Mouse (Mus musculus) myocyte (in vitro differentiated cells): ENCODE data around the gene Zfp821. TPM values are rescaled to one million over a fixed set of nuclear protein-coding genes. Genes with fewer than 3 reads are reported as not detected.

Source experiments
- H3K27me3 ChIP-seq: one replicate; pipeline ENCODE4 v1.6.1; 2011; ENCODE audit not compliant: control insufficient read depth, insufficient read depth, insufficient read length
- H3K36me3 ChIP-seq: one replicate; pipeline ENCODE4 v1.6.1; 2011; ENCODE audit not compliant: control insufficient read depth, insufficient read depth
- H3K4me2 ChIP-seq: one replicate; pipeline ENCODE4 v1.6.1; 2011; ENCODE audit warnings: low read depth, control low read depth
- H3K4me3 ChIP-seq: one replicate; pipeline ENCODE4 v1.5.1; 2011; ENCODE audit warnings: mild to moderate bottlenecking, control low read depth, moderate library complexity
- H3K79me2 ChIP-seq: one replicate; pipeline ENCODE4 v1.6.1; 2011; ENCODE audit not compliant: control insufficient read depth, insufficient read depth
- H3ac ChIP-seq: one replicate; pipeline ENCODE4 v1.6.1; 2011; ENCODE audit not compliant: control insufficient read depth, insufficient read length
- CEBPB ChIP-seq: IDR thresholded peaks from 2 replicates; pipeline ENCODE4 v1.6.1; 2011; ENCODE audit warnings: mild to moderate bottlenecking, moderate library complexity; ENCODE audit not compliant: poor library complexity, insufficient read depth, severe bottlenecking
- E2F4 ChIP-seq: IDR thresholded peaks from one replicate; pipeline ENCODE4 v1.6.1; 2011; ENCODE audit warnings: mild to moderate bottlenecking, control low read depth, moderate library complexity; ENCODE audit not compliant: insufficient read depth
- MAX ChIP-seq: IDR thresholded peaks from one replicate; pipeline ENCODE4 v1.6.1; 2011; ENCODE audit warnings: low read depth, mild to moderate bottlenecking, control low read depth
- MYOD1 ChIP-seq, 3 experiments: IDR thresholded peaks; one replicate each; pipeline ENCODE4 v1.6.1; 2011; ENCODE audit warnings: control low read depth in 2 of 3, low read depth in 2 of 3, mild to moderate bottlenecking in 2 of 3, moderate library complexity in 1 of 3; ENCODE audit not compliant: insufficient read length in 2 of 3, control insufficient read depth in 1 of 3
- MYOG ChIP-seq, 3 experiments: IDR thresholded peaks; one replicate each; pipeline ENCODE4 v1.6.1; 2011; ENCODE audit warnings: control low read depth in 2 of 3, low read depth in 2 of 3, mild to moderate bottlenecking in 2 of 3; ENCODE audit not compliant: insufficient read length in 2 of 3, control insufficient read depth in 1 of 3, insufficient read depth in 1 of 3
- POLR2A ChIP-seq: IDR thresholded peaks from one replicate; pipeline ENCODE4 v1.6.1; 2011; ENCODE audit warnings: low read depth, mild to moderate bottlenecking, control low read depth, moderate library complexity; ENCODE audit not compliant: insufficient read length
- POLR2AphosphoS2 ChIP-seq: IDR thresholded peaks from one replicate; pipeline ENCODE4 v1.6.1; 2011; ENCODE audit warnings: low read depth, control low read depth; ENCODE audit not compliant: insufficient read length
- REST ChIP-seq: IDR thresholded peaks from one replicate; pipeline ENCODE4 v1.6.1; 2011; ENCODE audit warnings: mild to moderate bottlenecking, control low read depth, moderate library complexity; ENCODE audit not compliant: insufficient read depth, insufficient read length
- SRF ChIP-seq: IDR thresholded peaks from one replicate; pipeline ENCODE4 v1.6.1; 2011; ENCODE audit warnings: low read depth; ENCODE audit not compliant: control insufficient read depth, insufficient read length
- TCF12 ChIP-seq: IDR thresholded peaks from one replicate; pipeline ENCODE4 v1.6.1; 2011; ENCODE audit warnings: mild to moderate bottlenecking, control low read depth; ENCODE audit not compliant: poor library complexity, insufficient read depth, severe bottlenecking
- TCF3 ChIP-seq: IDR thresholded peaks from one replicate; pipeline ENCODE4 v1.6.1; 2011; ENCODE audit warnings: low read depth, control low read depth; ENCODE audit not compliant: insufficient read length
- USF1 ChIP-seq: IDR thresholded peaks from one replicate; pipeline ENCODE4 v1.6.1; 2011; ENCODE audit warnings: low read depth, mild to moderate bottlenecking, control low read depth, moderate library complexity
- polyA plus RNA-seq: library from polyadenylated mRNA; unstranded; fragments of >200 nt; fragmentation: generic; extraction: Trizol; gene quantifications from one replicate; pipeline ENCODE4 v1.2.1, GENCODE M21; 2012; ENCODE audit warnings: missing spikeins

Gene Zfp821
- polyA plus RNA-seq, 1 experiment = 10.7 TPM

DNA sequence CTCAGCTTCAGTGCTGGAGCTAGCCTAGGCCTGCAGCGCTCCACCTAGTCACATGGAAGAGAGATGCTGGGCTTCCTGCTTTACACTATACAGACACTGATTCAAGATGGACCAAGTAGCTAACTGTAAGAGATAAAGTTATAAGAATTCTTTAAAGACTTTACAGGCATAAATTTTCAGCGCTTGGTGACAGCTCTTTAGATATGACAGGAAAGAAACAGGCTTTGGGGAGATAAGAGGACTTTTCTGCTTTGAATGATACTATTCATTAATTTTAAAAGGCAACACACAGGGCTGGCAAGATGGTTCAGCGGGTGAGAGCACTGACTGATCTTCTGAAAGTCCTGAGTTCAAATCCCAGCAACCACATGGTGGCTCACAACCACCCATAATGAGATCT lies 6.9 kb upstream of the Zfp821 start:
- Histone ChIP-seq H3K4me2 (no peak overlapping the region), H3K4me3 (no peak overlapping the region), H3K79me2 (no peaks in the 10 kb centered on the region), H3K36me3 (no peaks in the 10 kb centered on the region), H3ac (no peak overlapping the region), H3K27me3 (no peaks in the 10 kb centered on the region)
- TF ChIP-seq TCF3 (no peak), E2F4 (no peak), CEBPB (no peak), MYOD1 (IDR thresholded peaks at IDR 0.05; ENCODE audit: control insufficient read depth in 1 of 3, insufficient read length in 2 of 3, low read depth in 2 of 3) (no peak), SRF (no peak), USF1 (no peak), TCF12 (no peak), POLR2AphosphoS2 (no peak), REST (no peak), MYOG (IDR thresholded peaks at IDR 0.05; ENCODE audit: control insufficient read depth in 1 of 3, insufficient read depth in 1 of 3, insufficient read length in 2 of 3, low read depth in 2 of 3) (no peak), MAX (no peak), POLR2A (no peak)

DNA sequence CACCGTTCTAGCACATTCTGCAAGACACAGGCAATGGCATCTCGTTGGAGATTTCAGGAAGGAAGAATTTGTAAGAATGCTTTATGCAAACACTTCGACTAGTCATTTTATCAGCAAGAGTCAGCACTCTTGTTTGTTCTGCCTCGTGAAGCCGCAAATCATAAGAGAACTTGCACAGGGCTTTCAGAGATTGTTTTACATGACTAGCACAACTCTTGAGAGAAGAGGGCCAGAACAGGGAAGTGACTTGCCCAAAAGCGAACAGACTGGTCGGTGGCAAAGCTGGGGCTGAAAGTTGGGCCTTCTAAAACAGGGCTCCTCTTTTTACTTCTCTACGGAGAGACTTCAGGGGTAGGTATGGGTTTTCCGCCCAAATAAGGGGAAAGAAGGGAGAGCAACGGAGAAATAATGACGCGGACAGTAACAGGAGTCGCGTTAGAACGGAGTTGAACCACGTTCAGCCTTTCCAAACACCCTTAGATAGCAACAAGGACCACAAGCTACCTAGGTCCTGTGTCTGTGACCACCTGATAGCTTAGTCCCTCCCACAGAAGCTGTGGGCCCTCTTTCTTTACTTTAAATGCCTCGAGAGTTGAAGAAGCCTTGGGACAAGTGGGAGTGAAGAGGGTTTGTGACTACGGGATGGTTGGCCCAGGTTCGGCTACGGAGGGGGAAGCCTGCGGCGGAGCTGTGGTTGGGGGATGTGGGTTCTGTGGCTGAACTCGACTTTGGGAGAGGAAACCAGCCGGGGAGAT lies 604 bp upstream of the Zfp821 start:
- TF ChIP-seq SRF (no peak), MAX (no peak), TCF3 (no peak), TCF12 (no peak), POLR2AphosphoS2 (no peak), REST (no peak), E2F4 (no peak), USF1 (no peak), MYOD1 (IDR thresholded peaks at IDR 0.05; ENCODE audit: control insufficient read depth in 1 of 3, insufficient read length in 2 of 3, low read depth in 2 of 3) (no peak), MYOG (IDR thresholded peaks at IDR 0.05; ENCODE audit: control insufficient read depth in 1 of 3, insufficient read depth in 1 of 3, insufficient read length in 2 of 3, low read depth in 2 of 3) (no peak), POLR2A (no peak), CEBPB (no peak)
- Histone ChIP-seq H3K4me2 (peak overlapping the region; percentile 97), H3K4me3 (peak overlapping the region; percentile 39), H3K36me3 (peaks cover 13% of the 10 kb centered on the region), H3K79me2 (no peaks in the 10 kb centered on the region), H3K27me3 (no peaks in the 10 kb centered on the region), H3ac (peak overlapping the region; percentile 49)

DNA sequence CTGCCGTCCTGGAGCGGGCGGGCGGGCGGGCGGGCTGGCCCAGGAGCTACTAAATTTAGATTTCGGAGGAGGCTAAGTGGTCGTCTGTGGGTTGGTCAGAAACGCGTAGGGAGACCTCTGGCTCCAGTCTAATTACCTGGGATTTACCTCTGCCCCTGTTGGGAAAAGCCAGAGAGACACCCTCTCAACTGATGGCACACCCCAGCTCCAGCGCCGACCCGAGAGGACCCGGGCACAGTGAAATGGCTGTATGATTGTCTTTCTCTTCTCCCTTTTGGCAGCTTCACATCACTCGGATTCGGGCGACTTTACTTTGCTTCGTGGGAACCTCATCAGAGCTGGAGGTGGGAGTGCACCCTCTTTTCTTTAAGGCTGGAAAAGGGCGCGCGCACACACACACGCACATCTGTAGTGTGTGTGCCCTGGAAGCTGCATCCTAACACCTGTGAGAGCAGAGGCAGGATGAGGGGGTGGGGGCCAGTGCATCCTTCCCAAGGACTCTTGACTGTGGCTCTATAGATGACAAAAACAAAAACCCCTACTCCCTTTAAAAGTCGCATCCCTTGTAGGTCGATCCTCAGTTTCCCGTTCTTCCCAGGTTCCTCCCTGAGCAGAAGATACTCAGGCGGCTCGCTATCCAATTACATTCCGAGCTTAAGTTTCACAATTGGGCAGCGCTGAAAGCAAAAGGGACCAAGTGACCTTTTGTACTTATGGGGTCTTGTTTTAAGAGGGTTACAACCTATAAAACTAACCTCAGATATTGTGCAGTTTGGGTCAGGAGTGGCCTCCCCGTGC lies 929 bp downstream of the Zfp821 start:
- Histone ChIP-seq H3K4me3 (peak overlapping the region; percentile 39), H3K4me2 (peak overlapping the region; percentile 78), H3K79me2 (no peaks in the 10 kb centered on the region), H3K27me3 (no peaks in the 10 kb centered on the region), H3ac (peak overlapping the region; percentile 49), H3K36me3 (peaks cover 23% of the 10 kb centered on the region)
- TF ChIP-seq MAX (no peak), REST (no peak), POLR2A (no peak), POLR2AphosphoS2 (no peak), MYOD1 (IDR thresholded peaks at IDR 0.05; ENCODE audit: control insufficient read depth in 1 of 3, insufficient read length in 2 of 3, low read depth in 2 of 3) (no peak), USF1 (no peak), E2F4 (no peak), MYOG (IDR thresholded peaks at IDR 0.05; ENCODE audit: control insufficient read depth in 1 of 3, insufficient read depth in 1 of 3, insufficient read length in 2 of 3, low read depth in 2 of 3) (no peak)

DNA sequence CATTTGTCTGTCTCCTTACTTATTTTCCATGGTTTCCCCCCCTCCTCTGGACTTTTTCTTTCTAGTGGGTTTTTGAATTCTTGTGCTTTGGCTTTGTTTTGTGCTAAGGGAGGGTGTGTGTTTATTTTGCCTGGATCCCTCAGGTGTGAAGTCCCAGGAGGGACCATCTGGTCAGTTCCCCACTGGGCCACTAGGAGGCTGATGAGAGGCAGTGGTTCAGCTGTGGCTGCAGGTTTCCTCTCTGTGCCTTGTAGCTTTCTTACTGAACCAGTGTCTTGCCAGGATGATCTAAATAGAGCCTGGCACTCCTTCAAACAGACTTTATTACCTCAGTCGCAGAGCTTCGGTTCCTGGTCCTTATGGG lies 1.5 kb downstream of the Zfp821 start:
- Histone ChIP-seq H3K4me3 (peak overlapping the region; percentile 39), H3K79me2 (no peaks in the 10 kb centered on the region)
- TF ChIP-seq MYOG (IDR thresholded peaks at IDR 0.05; ENCODE audit: control insufficient read depth in 1 of 3, insufficient read depth in 1 of 3, insufficient read length in 2 of 3, low read depth in 2 of 3) (peak in 1 of 3 experiments; percentile 18), REST (no peak), MAX (no peak), POLR2AphosphoS2 (no peak)

More for the DNA sequence above, 1.5 kb downstream of the Zfp821 start:
- Histone ChIP-seq H3K4me2 (peak overlapping the region; percentile 78), H3K36me3 (peaks cover 27% of the 10 kb centered on the region), H3K27me3 (no peaks in the 10 kb centered on the region), H3ac (no peak overlapping the region)
